Mouse (Mus musculus): ENCODE measurements around the gene Ogdhl.

The Ogdhl gene

DNA sequence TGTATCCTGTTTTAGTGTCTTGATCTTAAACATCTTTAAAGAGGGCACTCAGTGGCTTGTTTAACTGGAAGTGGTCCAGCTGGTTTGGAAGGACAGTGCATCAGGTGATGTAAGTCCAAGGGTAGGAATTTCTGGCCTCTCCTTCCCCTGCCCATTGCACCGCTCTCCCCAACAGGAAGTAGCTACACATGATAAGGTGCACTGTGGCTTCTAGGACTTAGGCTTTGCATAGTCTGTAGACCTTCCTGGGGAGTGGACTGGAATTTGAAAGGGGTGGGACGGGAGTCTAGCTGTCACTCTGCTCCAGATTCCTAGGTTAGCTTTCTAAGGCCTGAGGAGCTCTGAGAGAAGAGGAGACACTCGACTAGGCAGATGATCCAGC is 58.3 kb downstream of the Ogdhl start:
- no peak for DNase-seq

GRCm38 (mm10) chr14:32381066-32381465 is 59.2 kb downstream of the Ogdhl start:
- DNase-seq, result no peak

- no peak for DNase-seq
Measured at GRCm38 (mm10) chr14:32381619-32382018, 59.8 kb downstream of the Ogdhl start.

- peak; percentile 23 to 48 for DNase-seq
Measured at GRCm38 (mm10) chr14:32388196-32388595, 66.4 kb downstream of the Ogdhl start, which contains the start of gene 1700024G13Rik. TSS of gene 1700024G13Rik (minus strand) at chr14:32388391.

Data from thymus, postnatal 36 days (tissue).